Mouse (Mus musculus) embryonic fibroblast, embryonic 13.5 days (primary cell): ENCODE results near the gene Fbxo30.

Source experiments
- CTCF ChIP-seq: IDR thresholded peaks from 2 replicates; pipeline ENCODE4 v1.5.1; 2011; ENCODE audit warnings: mild to moderate bottlenecking, control low read depth, low read length, moderate library complexity, borderline replicate concordance; ENCODE audit not compliant: insufficient read depth
- POLR2A ChIP-seq: IDR thresholded peaks from 2 replicates; pipeline ENCODE4 v1.6.1; 2011; ENCODE audit warnings: low read depth, mild to moderate bottlenecking, control low read depth, low read length, moderate library complexity

- no peak for TF ChIP-seq CTCF
- TF ChIP-seq POLR2A = no peak
Measured at GRCm38 (mm10) chr10:11250247-11250997, 30.7 kb upstream of the Fbxo30 start.
